Mouse (Mus musculus) heart, adult 2 months (tissue): ENCODE data around the gene Ift81.

Experiments used
- CTCF ChIP-seq: fragments of 200-600 bp; IDR thresholded peaks from 2 replicates; pipeline ENCODE4 v1.8.1; 2022; ENCODE audit warnings: antibody characterized with exemption, mild to moderate bottlenecking, moderate library complexity
- EP300 ChIP-seq: fragments of 200-500 bp; IDR thresholded peaks from 2 replicates; pipeline ENCODE4 v1.6.1; 2011; ENCODE audit warnings: low read depth, low read length, control low read depth; ENCODE audit not compliant: insufficient read depth

DNA sequence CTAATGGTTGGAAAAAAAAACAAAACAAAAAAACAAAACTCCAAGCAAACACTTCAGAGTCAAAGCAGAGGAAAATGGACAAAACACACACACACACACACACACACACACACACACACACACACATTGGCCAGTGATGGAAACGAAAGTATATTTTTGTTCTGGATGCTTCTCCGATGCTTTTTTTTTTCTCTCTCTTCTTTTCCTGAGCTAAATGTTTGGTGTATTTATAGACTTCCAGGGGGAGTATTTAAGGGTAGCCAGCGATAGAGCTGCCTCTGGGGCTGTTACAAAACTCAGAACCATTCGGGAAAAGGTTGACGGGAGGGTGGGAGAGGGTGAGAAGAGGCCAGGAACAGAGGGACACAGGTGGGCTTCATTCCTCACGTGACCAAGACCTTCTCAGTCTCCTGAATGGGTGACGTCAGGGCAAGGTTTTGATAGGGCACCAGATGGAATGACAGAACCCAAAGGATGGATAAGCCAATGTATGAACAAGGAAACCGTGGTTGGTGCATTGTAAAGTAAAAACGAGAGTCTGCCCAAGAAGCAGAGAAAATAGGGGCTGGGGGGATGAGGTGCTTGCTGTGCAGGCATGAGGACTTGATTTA, 5.5 kb upstream of the Ift81 start:
- no peak for TF ChIP-seq CTCF
- TF ChIP-seq EP300: no peak
